Mouse (Mus musculus) natural killer cell, adult 2 months (primary cell): ENCODE data around the gene Cd79b.
A peak's percentile ranks its signal among the peaks of the same experiment; 100 is the strongest.

Source experiments
- DNase-seq, 2 experiments: peaks; one replicate each; pipeline ENCODE4 v3.0.0; 2022; ENCODE audit warnings: low spot score in 2 of 2

The Cd79b gene

DNA sequence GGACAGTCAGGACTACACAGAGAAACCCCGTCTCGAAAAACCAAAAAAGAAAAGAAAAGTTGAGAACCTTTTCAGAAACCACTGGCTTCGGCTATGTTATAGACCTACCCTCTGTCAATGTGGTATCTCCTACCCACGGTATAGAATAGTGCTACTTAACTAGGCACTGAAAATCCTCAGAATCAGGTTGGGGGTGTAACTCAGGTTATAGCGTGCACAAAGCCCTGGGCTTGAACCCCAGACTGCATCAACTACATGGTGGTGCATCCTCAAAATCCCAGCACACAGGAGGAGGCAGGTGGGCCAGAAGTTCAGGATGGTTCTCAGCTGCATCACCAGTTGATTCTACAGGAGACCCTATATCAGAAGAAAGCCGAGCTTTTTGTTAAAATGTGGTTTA lies 40.8 kb downstream of the Cd79b start:
- no peak for DNase-seq

DNA sequence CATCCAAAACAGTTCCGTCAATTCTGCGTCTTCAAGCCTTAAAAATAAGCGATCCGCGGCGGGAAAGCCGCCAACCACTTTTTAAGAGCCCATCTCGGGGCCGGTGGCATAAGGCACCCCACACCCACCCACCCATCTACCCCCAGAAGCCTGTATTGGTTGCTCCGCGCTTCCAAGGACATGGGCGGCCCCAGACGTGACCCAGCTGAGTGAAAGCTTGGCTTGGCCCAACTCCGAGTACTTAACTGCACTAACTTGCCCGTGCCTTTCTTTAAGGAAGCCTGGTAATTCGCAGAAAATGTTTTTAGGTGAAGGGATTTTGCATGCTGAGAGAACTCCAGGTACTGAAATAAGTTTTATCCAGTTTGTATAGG lies 41.3 kb downstream of the Cd79b start:
- no peak for DNase-seq

DNA sequence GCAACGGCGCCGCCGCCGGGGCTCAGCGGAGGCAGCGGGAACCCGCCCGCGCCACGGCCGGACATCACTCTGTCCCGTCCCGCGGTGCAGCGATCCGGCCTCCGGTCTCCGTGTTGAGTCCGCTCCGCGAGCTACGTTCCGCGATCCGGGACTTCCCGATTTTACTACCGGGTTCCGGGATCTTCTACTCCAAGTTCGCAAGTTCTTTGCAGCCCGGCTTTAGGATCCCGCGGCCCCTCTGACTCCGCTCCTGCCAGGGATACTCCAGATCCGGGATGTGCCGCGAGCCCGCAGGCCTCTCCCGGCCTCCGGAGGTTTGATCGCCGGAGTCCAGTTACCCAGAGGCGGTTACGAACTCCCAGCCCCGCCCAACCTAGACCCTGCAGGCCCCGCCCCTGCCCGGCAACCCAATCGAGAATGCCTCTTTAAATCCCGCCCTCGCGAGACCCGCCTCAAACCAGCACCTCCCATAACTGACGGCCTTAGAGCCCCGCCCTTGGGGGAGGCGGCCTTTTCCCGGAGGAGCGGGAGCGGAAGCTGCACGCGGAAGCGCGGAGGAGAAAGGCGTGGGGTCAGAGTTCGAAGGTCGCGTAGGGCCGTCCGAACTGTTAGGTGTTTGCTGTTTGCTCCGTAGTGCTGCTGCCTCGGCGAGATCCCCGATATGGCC lies 41.8 kb downstream of the Cd79b start, which contains the start of gene Smarcd2:
Smarcd2 (minus strand) TSS at position 329 of the 667 bp plus-strand sequence.
- DNase-seq, result peak; percentile 97 to 98

DNA sequence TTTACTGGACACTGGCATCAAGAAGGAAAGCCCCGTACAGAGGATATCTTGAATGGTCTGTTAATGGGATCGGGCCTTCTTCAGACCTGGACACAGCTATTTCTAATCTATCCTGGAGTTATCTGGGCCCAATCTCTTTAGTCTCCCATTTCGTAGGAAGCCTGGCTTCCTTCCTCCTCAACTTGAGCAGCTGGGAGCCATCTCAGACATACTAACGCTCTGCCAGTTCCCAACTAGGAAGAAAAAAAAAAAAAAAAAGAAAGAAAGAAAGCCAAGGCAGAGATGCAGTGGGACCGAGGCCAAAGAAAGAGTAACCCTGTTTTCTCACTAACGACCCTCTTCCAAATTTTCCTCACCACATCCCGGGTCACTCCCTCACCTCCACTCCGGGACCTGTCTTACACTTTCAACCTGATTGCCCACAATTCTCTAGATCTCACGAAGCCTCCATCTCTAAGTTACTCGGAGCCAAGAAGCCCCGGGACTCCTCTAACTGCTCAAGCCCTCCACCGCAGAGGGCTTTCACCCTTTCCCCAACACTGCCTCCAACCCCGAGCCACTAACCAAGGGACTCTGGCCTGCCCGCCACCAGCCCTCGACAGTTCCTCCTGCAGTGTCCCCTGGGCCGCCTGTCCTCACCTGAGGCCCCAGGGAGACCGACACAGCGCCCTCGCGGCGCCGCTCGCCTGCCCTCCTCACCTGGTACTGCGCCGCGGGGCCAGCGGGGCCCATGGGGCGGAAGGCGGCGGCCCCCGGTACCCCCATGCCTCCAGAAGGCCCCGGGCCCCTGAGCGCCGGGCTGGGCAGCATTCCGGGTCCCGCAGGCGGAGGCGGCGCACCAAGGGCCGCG lies 42.5 kb downstream of the Cd79b start:
- DNase-seq, result peak in 1 of 2 experiments; percentile 45

DNA sequence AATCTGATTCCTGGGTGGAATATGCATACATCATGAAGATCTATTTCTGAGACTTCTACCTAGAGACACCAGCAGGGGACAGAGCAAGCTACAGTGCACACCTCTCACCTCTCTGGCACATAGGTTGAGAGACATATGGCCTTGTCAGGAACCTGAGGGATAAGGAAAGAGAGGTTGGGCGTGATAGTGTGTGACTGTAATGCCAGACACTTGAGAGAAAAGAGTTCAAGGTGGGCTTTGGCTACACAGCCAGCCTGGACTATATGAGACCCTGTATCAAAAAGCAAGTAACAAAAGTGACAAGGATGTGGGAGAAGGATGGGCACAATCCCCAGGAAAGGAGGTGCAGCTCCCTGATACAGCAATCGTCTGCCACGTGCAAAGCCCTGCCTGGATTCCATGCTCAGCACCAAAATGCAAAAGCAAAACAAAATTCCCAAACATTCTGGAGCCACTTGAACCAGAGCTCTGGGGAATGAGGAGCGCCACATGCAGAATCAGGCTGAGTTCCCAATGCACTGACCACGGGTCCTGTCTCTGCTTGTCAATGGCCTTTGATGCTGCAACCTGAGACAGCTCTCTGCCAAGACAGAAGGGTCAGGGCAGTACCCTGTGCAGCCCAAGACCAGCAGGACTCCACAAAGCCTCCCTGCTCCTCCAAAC lies 43.3 kb downstream of the Cd79b start:
- DNase-seq, result no peak

DNA sequence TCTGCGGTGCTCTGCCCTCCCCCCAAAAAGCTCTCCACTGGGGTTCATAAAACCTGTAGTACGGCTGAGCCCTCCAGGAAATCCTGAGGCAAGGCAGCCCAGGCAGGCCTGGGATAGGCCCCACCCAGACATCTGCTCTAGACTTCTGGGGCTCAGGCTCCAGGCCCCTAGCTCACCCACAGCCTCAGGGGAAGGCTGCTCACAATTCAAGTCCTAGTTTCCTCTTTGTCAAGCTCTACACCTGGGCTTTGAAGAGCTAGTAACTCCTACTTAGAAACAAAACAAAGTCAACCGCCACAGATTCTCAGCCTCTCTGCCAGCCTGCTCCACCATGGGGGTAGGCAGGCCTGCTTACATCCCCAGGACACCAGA lies 45.5 kb downstream of the Cd79b start:
- DNase-seq, result no peak

DNA sequence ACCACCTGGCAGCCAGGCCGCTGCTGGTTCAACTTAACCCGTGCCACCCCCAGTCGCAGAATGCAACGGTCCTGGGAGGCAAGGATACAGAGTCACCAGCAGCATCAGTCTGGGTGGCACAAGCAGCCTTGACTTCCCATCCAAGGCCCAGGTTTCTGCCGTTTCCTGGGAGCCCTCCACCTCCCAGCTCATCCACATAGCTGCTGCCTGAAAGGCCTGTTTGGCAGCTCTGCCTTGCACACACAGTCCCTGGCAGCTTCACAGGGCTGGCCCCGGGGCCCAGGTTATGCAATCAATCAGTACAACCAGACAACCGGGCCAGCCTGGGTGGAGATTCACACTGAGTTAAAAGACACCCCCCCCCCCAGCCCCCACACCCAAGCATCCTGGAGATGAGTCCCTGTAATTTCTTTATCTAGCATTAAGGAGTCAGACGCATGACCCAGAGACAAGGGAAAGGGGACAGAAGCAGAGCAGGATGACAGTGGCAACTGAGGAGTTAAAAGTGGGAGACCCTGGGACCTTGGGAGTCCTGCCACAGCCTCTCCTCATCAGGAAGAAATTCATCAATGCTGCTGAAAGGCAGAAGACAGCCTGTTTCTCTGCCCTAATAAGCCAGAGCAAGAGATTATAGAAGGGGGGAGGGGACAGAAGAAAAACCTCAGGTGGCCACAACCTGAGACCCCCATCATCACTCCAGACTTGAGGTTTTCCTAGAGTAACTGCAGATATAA lies 46.1 kb downstream of the Cd79b start:
- DNase-seq, result no peak

DNA sequence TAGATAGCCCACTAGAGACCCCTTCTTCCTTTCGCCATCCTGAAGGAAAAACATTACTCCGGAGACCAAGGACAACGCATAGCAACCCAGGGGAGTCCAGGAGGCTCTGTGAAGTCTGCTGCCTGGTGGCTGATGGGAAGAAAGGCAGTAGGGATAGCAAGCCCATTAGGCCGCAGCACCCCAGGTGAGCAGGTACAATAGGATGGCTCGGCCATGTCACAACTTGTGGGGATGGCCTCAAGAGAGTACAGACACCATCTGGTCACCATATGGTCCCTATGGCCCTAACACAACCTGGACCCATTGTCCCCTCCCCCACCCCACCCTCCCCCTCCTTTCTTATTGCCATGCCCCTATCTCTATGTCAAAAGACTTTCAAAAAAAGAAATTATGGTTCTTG lies 46.7 kb downstream of the Cd79b start:
- DNase-seq, result no peak

DNA sequence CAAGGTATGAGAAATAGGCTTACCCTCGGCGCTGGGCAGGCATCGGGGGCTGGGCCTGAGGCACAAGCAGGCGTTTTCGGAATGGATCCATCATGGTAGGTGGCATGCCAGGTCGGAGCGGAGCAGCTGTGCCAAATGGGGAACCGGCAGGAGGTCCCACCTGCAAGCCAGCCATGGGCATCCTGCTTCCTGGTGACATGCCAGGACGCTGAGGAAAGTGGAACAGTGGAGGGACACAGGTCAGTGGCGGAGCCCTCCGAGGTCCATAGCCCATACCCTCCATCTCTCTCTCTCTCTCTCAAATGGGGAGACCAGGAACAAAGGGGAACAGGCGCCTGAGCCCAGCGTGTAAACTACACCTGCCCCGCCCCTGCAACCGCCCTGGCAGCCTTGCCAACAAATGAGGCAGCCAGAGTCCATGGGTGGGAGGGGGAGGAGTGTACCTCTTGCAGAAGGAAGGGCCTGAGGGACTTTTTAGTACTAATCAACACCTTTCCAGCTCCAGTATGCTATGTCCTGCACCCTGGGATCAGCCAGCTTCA lies 47.2 kb downstream of the Cd79b start:
- no peak for DNase-seq

DNA sequence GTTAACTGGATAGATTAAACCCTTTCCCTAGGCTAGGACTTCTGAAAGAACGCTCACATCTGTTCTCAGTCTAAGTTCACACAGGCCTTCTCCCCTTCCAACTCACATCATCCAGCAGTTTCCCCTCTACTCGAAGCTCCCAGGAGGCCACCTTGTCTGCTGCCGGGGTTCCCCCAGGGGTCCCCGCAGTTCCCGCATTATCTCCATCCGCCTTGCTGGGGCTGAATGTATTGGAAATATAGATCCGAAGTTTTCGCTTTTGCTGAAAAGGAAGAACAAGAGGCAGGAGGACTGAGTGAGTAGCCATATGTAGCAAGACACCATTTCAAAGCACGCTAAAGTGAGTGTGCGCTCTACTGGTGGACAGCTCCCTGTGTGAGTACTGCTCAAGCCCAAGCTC lies 48.1 kb downstream of the Cd79b start:
- DNase-seq, result no peak

DNA sequence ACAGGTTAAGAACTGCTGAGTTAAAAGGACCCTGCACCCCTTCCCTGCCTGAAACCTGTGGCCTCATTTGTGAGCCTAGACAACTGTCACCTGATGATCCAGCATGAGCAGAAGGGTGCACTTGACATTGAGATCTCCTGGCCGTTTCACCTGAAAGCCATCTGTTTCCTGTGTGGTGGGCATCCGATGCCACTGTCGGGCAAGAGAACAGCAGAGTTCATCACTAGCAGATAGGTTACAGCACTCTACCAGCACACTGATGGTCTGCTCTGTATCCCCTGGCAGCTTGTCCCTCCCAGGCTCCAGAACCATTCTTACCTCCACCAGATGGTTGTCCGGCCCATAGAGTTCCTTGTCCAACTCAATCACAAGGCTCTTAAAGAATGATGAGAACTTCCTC lies 49.0 kb downstream of the Cd79b start:
- no peak for DNase-seq

DNA sequence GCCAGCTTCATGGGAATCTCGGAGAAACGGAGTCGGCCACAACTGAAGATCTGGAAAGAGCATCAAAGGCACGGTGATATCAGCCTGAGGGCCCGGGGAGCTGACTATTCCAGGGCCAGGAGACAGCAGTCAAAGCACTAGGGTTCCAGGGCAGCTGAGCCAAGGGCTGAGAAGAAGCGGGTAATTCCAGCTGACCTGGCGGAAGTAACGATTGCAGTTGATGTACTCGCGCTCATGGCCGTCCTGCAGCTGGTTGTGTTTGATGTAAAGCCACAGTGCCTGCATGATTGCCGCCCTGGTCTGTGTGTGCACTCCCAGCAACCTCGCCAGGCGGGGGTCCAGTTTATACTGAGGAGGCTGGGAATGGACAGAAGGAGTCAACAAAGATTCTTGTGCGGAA lies 49.6 kb downstream of the Cd79b start:
- no peak for DNase-seq

DNA sequence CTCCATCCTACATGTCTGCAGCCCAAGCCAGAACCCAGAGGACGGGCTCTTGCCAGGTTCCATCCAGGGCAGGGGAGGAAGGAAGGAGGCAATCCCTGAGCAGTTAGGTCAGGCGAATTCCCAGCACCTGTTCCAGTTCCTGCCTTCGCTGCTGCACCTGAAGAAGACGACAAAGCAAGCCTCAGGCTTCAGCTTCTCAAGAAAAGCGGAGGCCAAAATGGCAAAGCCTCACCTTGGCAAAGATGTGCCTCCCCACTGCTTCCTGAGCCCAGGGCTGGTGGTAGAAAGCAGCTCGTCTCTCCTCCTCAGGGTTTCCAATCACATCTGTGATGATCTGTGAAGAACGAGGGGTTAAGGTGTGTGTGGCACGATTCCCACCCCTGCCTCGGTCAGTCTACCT lies 50.6 kb downstream of the Cd79b start:
- no peak for DNase-seq
